Mouse (Mus musculus): ENCODE results near the gene Spire2. TPM values are rescaled to one million over a fixed set of nuclear protein-coding genes. Genes with fewer than 3 reads are reported as not detected.

Spire2 gene
- polyA plus RNA-seq (2012; ENCODE audit: low replicate concordance): 0.24 and 0.85 TPM in 2 replicates

GRCm38 (mm10) chr8:123332262-123333090 is at the start of gene Spire2:
TSS of gene Spire2 (plus strand) at chr8:123332713.

GRCm38 (mm10) chr8:123318467-123318911 is 14.0 kb upstream of the Spire2 start, which contains the start of gene Fanca:
TSS of gene Fanca (minus strand) at chr8:123318576.

GRCm38 (mm10) chr8:123373403-123374238 is 41.1 kb downstream of the Spire2 start, which contains the start of gene Tcf25:
TSS of gene Tcf25 (plus strand) at chr8:123373753.

DNA sequence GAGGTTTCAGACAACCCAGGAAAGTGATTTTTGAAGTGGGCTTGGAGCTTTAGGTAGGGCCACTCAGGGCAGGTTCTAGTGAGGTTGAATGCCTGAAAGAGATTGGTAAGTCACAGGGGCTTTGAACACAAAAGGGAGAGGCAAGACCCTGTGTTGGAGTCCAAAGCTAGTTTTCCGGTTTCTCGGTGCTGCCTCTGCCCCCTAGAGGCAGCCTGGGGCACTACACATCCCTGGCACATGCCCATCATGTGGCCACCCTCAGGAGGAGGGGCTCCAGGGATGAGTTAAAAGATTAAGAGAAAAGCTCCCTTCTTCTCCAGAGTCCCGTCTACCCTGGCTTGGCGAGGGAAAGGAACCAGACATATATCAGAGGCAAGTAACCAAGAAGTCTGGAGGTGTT is 74.3 kb downstream of the Spire2 start, which contains the start of gene Mc1r:
Gene Mc1r (plus strand): TSS at position 322 of the 400 bp plus-strand sequence.

DNA sequence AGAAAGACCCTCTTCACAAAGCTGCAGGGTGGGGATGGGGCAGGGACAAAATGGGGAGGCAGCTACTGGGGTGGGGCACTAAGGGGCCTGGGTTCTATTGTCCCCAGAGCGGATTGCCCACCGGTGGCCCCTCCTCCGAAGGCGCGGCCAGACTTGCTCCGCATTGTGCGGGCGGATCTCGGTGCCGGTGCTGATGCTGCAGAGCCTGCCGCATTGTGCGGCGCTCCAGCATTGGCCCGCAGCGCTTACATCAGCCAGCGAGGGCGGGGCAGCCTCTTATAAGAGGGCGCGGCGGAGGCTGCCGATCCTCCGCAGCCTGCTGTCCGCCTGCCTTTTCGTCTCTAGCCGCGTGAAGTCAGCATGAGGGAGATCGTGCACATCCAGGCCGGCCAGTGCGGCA is 78.7 kb downstream of the Spire2 start, which contains the start of gene Tubb3:
Gene Tubb3 (plus strand): TSS at position 179 of the 400 bp plus-strand sequence.

Other genes with a start within 250 kb of the Spire2 start
- gene Rpl13, start 230.4 kb upstream of the Spire2 start, polyA plus RNA-seq (2012; ENCODE audit: low replicate concordance): 3,132 and 3,903 TPM in 2 replicates
- 1.2 and 4.3 TPM in 2 replicates for gene Cpne7, start 215.3 kb upstream of the Spire2 start, polyA plus RNA-seq (2012; ENCODE audit: low replicate concordance)
- gene Sult5a1, start 174.4 kb upstream of the Spire2 start, polyA plus RNA-seq (2012; ENCODE audit: low replicate concordance): not detected in 2 replicates
- not detected in 2 replicates for gene Dpep1, start 146.5 kb upstream of the Spire2 start, polyA plus RNA-seq (2012; ENCODE audit: low replicate concordance)
- 23.5 and 38.8 TPM in 2 replicates for gene Chmp1a, start 120.0 kb upstream of the Spire2 start, polyA plus RNA-seq (2012; ENCODE audit: low replicate concordance)
- gene Spata33, start 119.9 kb upstream of the Spire2 start, polyA plus RNA-seq (2012; ENCODE audit: low replicate concordance): 0.11 TPM in 1 of 2 replicates, not detected in the other
- gene Cdk10, start 107.9 kb upstream of the Spire2 start, polyA plus RNA-seq (2012; ENCODE audit: low replicate concordance): 66.1 and 110 TPM in 2 replicates
- 11.9 and 12.8 TPM in 2 replicates for gene Spata2l, start 96.5 kb upstream of the Spire2 start, polyA plus RNA-seq (2012; ENCODE audit: low replicate concordance)
- gene Zfp276, start 78.5 kb upstream of the Spire2 start, polyA plus RNA-seq (2012; ENCODE audit: low replicate concordance): 19.5 and 32.7 TPM in 2 replicates
- 136 and 348 TPM in 2 replicates for gene Vps9d1, start 78.4 kb upstream of the Spire2 start, polyA plus RNA-seq (2012; ENCODE audit: low replicate concordance)
- 7.0 and 16.7 TPM in 2 replicates for gene Fanca, start 14.1 kb upstream of the Spire2 start, polyA plus RNA-seq (2012; ENCODE audit: low replicate concordance)
- gene Tcf25, start 41.0 kb downstream of the Spire2 start, polyA plus RNA-seq (2012; ENCODE audit: low replicate concordance): 117 and 146 TPM in 2 replicates
- not detected in 2 replicates for gene Mc1r, start 74.4 kb downstream of the Spire2 start, polyA plus RNA-seq (2012; ENCODE audit: low replicate concordance)
- 0.62 TPM in 2 replicates for gene Tubb3, start 78.7 kb downstream of the Spire2 start, polyA plus RNA-seq (2012; ENCODE audit: low replicate concordance)
- 1.7 and 8.4 TPM in 2 replicates for gene Def8, start 90.8 kb downstream of the Spire2 start, polyA plus RNA-seq (2012; ENCODE audit: low replicate concordance)
- 11.7 and 12.1 TPM in 2 replicates for gene Afg3l1, start 145.2 kb downstream of the Spire2 start, polyA plus RNA-seq (2012; ENCODE audit: low replicate concordance)
- not detected in 2 replicates for gene Dbndd1, start 182.8 kb downstream of the Spire2 start, polyA plus RNA-seq (2012; ENCODE audit: low replicate concordance)
- 4.7 and 9.7 TPM in 2 replicates for gene Gas8, start 186.1 kb downstream of the Spire2 start, polyA plus RNA-seq (2012; ENCODE audit: low replicate concordance)

Data from hematopoietic multipotent progenitor cell, adult 10-12 weeks (in vitro differentiated cells).